Mouse (Mus musculus) 3T3-L1 (cell line): ENCODE measurements at regions not wholly inside any gene's neighbourhood (a gene's known extent, or its start where the extent isn't known, plus 50 kb on each side); places are given as distances from the start of the nearest gene placed in this dataset.
A peak's percentile ranks its signal among the peaks of the same experiment; 100 is the strongest.

Experiments used
- DNase-seq: peaks from one replicate; pipeline ENCODE4 v3.0.0-alpha.2; 2015; ENCODE audit warnings: low read depth, low spot score

- no peak for DNase-seq
These were observed 72.9 kb downstream of the Manea start for GRCm38 (mm10) chr4:26273754-26274153.

GRCm38 (mm10) chr4:26259230-26260029, 87.3 kb downstream of the Manea start:
- DNase-seq, result peak; percentile 83

- DNase-seq, result no peak
These were observed 90.8 kb downstream of the Manea start for GRCm38 (mm10) chr4:26255889-26256288.

- peak; percentile 88 for DNase-seq
These were observed 98.5 kb downstream of the Manea start for GRCm38 (mm10) chr4:26247925-26248856.

- no peak for DNase-seq
These were observed 123.4 kb downstream of the Manea start for GRCm38 (mm10) chr4:26223267-26223666.
